Mouse (Mus musculus): ENCODE data around the gene Prc1. TPM values are rescaled to one million over a fixed set of nuclear protein-coding genes. Genes with fewer than 3 reads are reported as not detected.

The Prc1 gene
- polyA plus RNA-seq, 1 experiment from 2014 or later: 114 TPM

GRCm38 (mm10) chr7:80264606-80265005, 29.6 kb upstream of the Prc1 start:
- ATAC-seq (ENCODE audit: low read depth): no peak
- Histone ChIP-seq H3K4me3 (replicated peaks) (no peak overlapping the region), H3K9ac (no peak overlapping the region), H3K36me3 (peaks cover 42% of the 10 kb centered on the region), H3K27me3 (0 out of 2 replicates have a peak, but pooled peaks cover 2% of the 10 kb centered on the region), H3K9me3 (replicated peaks) (0 out of 2 replicates have a peak, but pooled peaks cover 4% of the 10 kb centered on the region), H3K4me2 (no peak overlapping the region), H3K4me1 (replicated peaks) (peaks cover 39% of the 10 kb centered on the region), H3K27ac (no peak overlapping the region)
- 90% methylated on average over 12 of the region's 12 CpGs for WGBS (ENCODE audit: insufficient replicate concordance)
- DNase-seq: no peak

GRCm38 (mm10) chr7:80267764-80268163, 26.5 kb upstream of the Prc1 start:
- Histone ChIP-seq H3K27ac (no peak overlapping the region), H3K4me2 (no peak overlapping the region), H3K36me3 (peaks cover 46% of the 10 kb centered on the region), H3K4me1 (replicated peaks) (peaks cover 44% of the 10 kb centered on the region), H3K27me3 (no peaks in the 10 kb centered on the region), H3K9ac (no peak overlapping the region), H3K9me3 (replicated peaks) (no peaks in the 10 kb centered on the region), H3K4me3 (replicated peaks) (no peak overlapping the region)
- ATAC-seq (ENCODE audit: low read depth) (no peak), DNase-seq (no peak)
- WGBS (ENCODE audit: insufficient replicate concordance): 72% methylated on average over 1 of the region's 1 CpGs

GRCm38 (mm10) chr7:80268897-80269750, 25.1 kb upstream of the Prc1 start, which contains the start of gene Vps33b:
TSS of gene Vps33b (plus strand) at chr7:80269649.
- H3K4me3 ChIP-seq (replicated peaks): peak within 1 kb of the TSS; percentile 88
- 3% methylated on average over 21 of the region's 21 CpGs for WGBS (ENCODE audit: insufficient replicate concordance)
- peaks cover 47% of the 10 kb centered on the region for H3K36me3 ChIP-seq
- H3K4me1 ChIP-seq (replicated peaks): peaks cover 46% of the 10 kb centered on the region
- ATAC-seq (ENCODE audit: low read depth): peak; percentile 92
- H3K4me2 ChIP-seq: peak within 1 kb of the TSS; percentile 96
- no peaks in the 10 kb centered on the region for H3K9me3 ChIP-seq (replicated peaks)
- peak; percentile 88 for DNase-seq
- H3K9ac ChIP-seq: peak within 1 kb of the TSS; percentile 88
- H3K27me3 ChIP-seq: no peaks in the 10 kb centered on the region
- peak within 1 kb of the TSS; percentile 77 for H3K27ac ChIP-seq

GRCm38 (mm10) chr7:80269751-80270255, 24.4 kb upstream of the Prc1 start:
- peak overlapping the region; percentile 96 for H3K4me2 ChIP-seq
- H3K27ac ChIP-seq: peak overlapping the region; percentile 75
- H3K27me3 ChIP-seq: no peaks in the 10 kb centered on the region
- peak overlapping the region; percentile 88 for H3K9ac ChIP-seq
- DNase-seq: peak; percentile 36
- WGBS (ENCODE audit: insufficient replicate concordance): under 1% methylated on average over 23 of the region's 23 CpGs
- H3K4me1 ChIP-seq (replicated peaks): peaks cover 46% of the 10 kb centered on the region
- peak; percentile 71 for ATAC-seq (ENCODE audit: low read depth)
- H3K36me3 ChIP-seq: peaks cover 47% of the 10 kb centered on the region
- no peaks in the 10 kb centered on the region for H3K9me3 ChIP-seq (replicated peaks)
- peak overlapping the region; percentile 88 for H3K4me3 ChIP-seq (replicated peaks)

- ATAC-seq (ENCODE audit: low read depth) (no peak), DNase-seq (no peak)
- Histone ChIP-seq H3K36me3 (peaks cover 55% of the 10 kb centered on the region), H3K27ac (no peak overlapping the region), H3K9me3 (replicated peaks) (no peaks in the 10 kb centered on the region), H3K4me3 (replicated peaks) (no peak overlapping the region), H3K4me1 (replicated peaks) (peaks cover 42% of the 10 kb centered on the region), H3K9ac (no peak overlapping the region; the same call in 1 of the 2 replicates), H3K27me3 (no peaks in the 10 kb centered on the region), H3K4me2 (no peak overlapping the region)
- WGBS (ENCODE audit: insufficient replicate concordance): 60% methylated on average over 2 of the region's 2 CpGs
Observed at GRCm38 (mm10) chr7:80273456-80273855, 20.8 kb upstream of the Prc1 start.

- Histone ChIP-seq H3K27ac (no peak overlapping the region), H3K9me3 (replicated peaks) (no peaks in the 10 kb centered on the region), H3K4me3 (replicated peaks) (no peak overlapping the region), H3K4me1 (replicated peaks) (peaks cover 20% of the 10 kb centered on the region; the same call in 1 of the 2 replicates), H3K4me2 (no peak overlapping the region), H3K36me3 (peaks cover 78% of the 10 kb centered on the region), H3K27me3 (no peaks in the 10 kb centered on the region), H3K9ac (no peak overlapping the region)
- WGBS (ENCODE audit: insufficient replicate concordance): 57% methylated on average over 4 of the region's 4 CpGs
- ATAC-seq (ENCODE audit: low read depth) (no peak), DNase-seq (no peak)
Observed at GRCm38 (mm10) chr7:80276374-80276773, 17.9 kb upstream of the Prc1 start.

- no peak for DNase-seq
- Histone ChIP-seq H3K9me3 (replicated peaks) (no peaks in the 10 kb centered on the region), H3K4me2 (no peak overlapping the region), H3K4me3 (replicated peaks) (no peak overlapping the region), H3K9ac (0 out of 2 replicates have a peak overlapping the region, but pooled peaks have one; percentile 5), H3K4me1 (replicated peaks) (peaks cover 18% of the 10 kb centered on the region), H3K27ac (no peak overlapping the region), H3K27me3 (no peaks in the 10 kb centered on the region), H3K36me3 (peaks cover 75% of the 10 kb centered on the region)
- 81% methylated on average over 10 of the region's 10 CpGs for WGBS (ENCODE audit: insufficient replicate concordance)
- ATAC-seq (ENCODE audit: low read depth): no peak
Observed at GRCm38 (mm10) chr7:80280032-80280431, 14.2 kb upstream of the Prc1 start.

- H3K4me2 ChIP-seq: no peak overlapping the region
- WGBS (ENCODE audit: insufficient replicate concordance): 77% methylated on average over 2 of the region's 2 CpGs
- no peaks in the 10 kb centered on the region for H3K27me3 ChIP-seq
- H3K36me3 ChIP-seq: peaks cover 78% of the 10 kb centered on the region
- H3K27ac ChIP-seq: no peak overlapping the region
- H3K9me3 ChIP-seq (replicated peaks): no peaks in the 10 kb centered on the region
- H3K9ac ChIP-seq: no peak overlapping the region
- no peak for ATAC-seq (ENCODE audit: low read depth)
- H3K4me1 ChIP-seq (replicated peaks): peaks cover 17% of the 10 kb centered on the region
- H3K4me3 ChIP-seq (replicated peaks): no peak overlapping the region
- no peak for DNase-seq
Observed at GRCm38 (mm10) chr7:80280998-80281397, 13.3 kb upstream of the Prc1 start.

GRCm38 (mm10) chr7:80281646-80282045, 12.6 kb upstream of the Prc1 start:
- H3K4me2 ChIP-seq: no peak overlapping the region
- no peak overlapping the region for H3K27ac ChIP-seq
- DNase-seq (no peak), ATAC-seq (ENCODE audit: low read depth) (no peak)
- H3K27me3 ChIP-seq: no peaks in the 10 kb centered on the region
- 84% methylated on average over 3 of the region's 3 CpGs for WGBS (ENCODE audit: insufficient replicate concordance)
- H3K4me3 ChIP-seq (replicated peaks): no peak overlapping the region
- no peak overlapping the region for H3K9ac ChIP-seq
- peaks cover 78% of the 10 kb centered on the region for H3K36me3 ChIP-seq
- no peaks in the 10 kb centered on the region for H3K9me3 ChIP-seq (replicated peaks)
- H3K4me1 ChIP-seq (replicated peaks): peaks cover 16% of the 10 kb centered on the region

- DNase-seq (no peak), ATAC-seq (ENCODE audit: low read depth) (0 out of 2 replicates have a peak, but pooled peaks have one; percentile 43)
- Histone ChIP-seq H3K4me2 (no peak overlapping the region), H3K27ac (0 out of 2 replicates have a peak overlapping the region, but pooled peaks have one; percentile 0), H3K27me3 (no peaks in the 10 kb centered on the region), H3K9me3 (replicated peaks) (no peaks in the 10 kb centered on the region), H3K4me3 (replicated peaks) (no peak overlapping the region), H3K4me1 (replicated peaks) (peaks cover 18% of the 10 kb centered on the region), H3K9ac (no peak overlapping the region), H3K36me3 (peaks cover 79% of the 10 kb centered on the region)
- WGBS (ENCODE audit: insufficient replicate concordance): 48% methylated on average over 3 of the region's 3 CpGs
Observed at GRCm38 (mm10) chr7:80283226-80283918, 10.9 kb upstream of the Prc1 start.

GRCm38 (mm10) chr7:80284391-80284790, 9.9 kb upstream of the Prc1 start:
- no peaks in the 10 kb centered on the region for H3K27me3 ChIP-seq
- ATAC-seq (ENCODE audit: low read depth): no peak
- H3K27ac ChIP-seq: no peak overlapping the region
- no peaks in the 10 kb centered on the region for H3K9me3 ChIP-seq (replicated peaks)
- no peak overlapping the region for H3K4me2 ChIP-seq
- 84% methylated on average over 5 of the region's 5 CpGs for WGBS (ENCODE audit: insufficient replicate concordance)
- H3K36me3 ChIP-seq: peaks cover 75% of the 10 kb centered on the region
- peaks cover 18% of the 10 kb centered on the region for H3K4me1 ChIP-seq (replicated peaks)
- DNase-seq: no peak
- no peak overlapping the region for H3K4me3 ChIP-seq (replicated peaks)
- H3K9ac ChIP-seq: no peak overlapping the region

Data from liver, embryonic 13.5 days (tissue).